5 mouse cellular contexts compared by ENCODE assay signal in genomic region chr13:59107791-59108190, GRCm38 (mm10).
DNase-seq lines count a peak whose midpoint lies in the region; TF ChIP-seq lines count a peak whose summit lies in the region.
"Not testable (repeated sequence)": the region's sequence is repeated elsewhere in the genome, so short reads cannot be mapped to it uniquely, and the experiment has no call there.

No protein-coding gene starts in this region.

- DNase-seq in ES-CJ7 (ENCODE audit: low read depth, low spot score) (peak; percentile 20), R1 (ENCODE audit: low read depth, low spot score) (peak; percentile 57)
- not testable (repeated sequence) for DNase-seq in left cerebral cortex, adult 2 months (ENCODE audit: extremely low spot score in 1 of 2, low spot score in 2 of 2)

- H3K27me3 ChIP-seq in E14TG2a.4 (ENCODE audit: insufficient read depth, low read length): not testable (repeated sequence)

- not testable (repeated sequence) for H3K4me1 ChIP-seq in E14TG2a.4 (replicated peaks; ENCODE audit: low read depth, low read length)
- H3K4me1 ChIP-seq in cortical plate, adult 2 months (ENCODE audit: control insufficient read depth, insufficient read depth, low read length): peaks cover 11% of the 10 kb centered on the region

- TF ChIP-seq POLR2A in cortical plate, adult 2 months (IDR thresholded peaks at IDR 0.05; ENCODE audit: extremely low read depth, insufficient read depth, low read length): not testable (repeated sequence)

- intact Hi-C loops in left cerebral cortex, adult 2 months (cut with DNase I): not testable (repeated sequence)

- not testable (repeated sequence) for H3K9me3 ChIP-seq in E14TG2a.4 (ENCODE audit: low read length)

- H3K36me3 ChIP-seq in E14TG2a.4 (ENCODE audit: insufficient read depth, low read length): not testable (repeated sequence)

- TF ChIP-seq CTCF in E14TG2a.4 (conservative IDR thresholded peaks at IDR 0.05; ENCODE audit: low read length); cortical plate, adult 2 months (IDR thresholded peaks at IDR 0.05; ENCODE audit: extremely low read depth, insufficient read depth, low read length); left cerebral cortex, adult 2 months (IDR thresholded peaks at IDR 0.05): not testable (repeated sequence)

- 0 out of 2 replicates have a peak overlapping the region, but pooled peaks have one; percentile 23 for H3K4me3 ChIP-seq in E14TG2a.4 (replicated peaks; ENCODE audit: low read length)
- H3K4me3 ChIP-seq in cortical plate, adult 2 months (ENCODE audit: insufficient read depth, low read length); left cerebral cortex, adult 2 months: not testable (repeated sequence)

- 0 out of 2 replicates have a peak overlapping the region, but pooled peaks have one; percentile 5 for H3K27ac ChIP-seq in cortical plate, adult 2 months (ENCODE audit: insufficient read depth, low read length)
- H3K27ac ChIP-seq in left cerebral cortex, adult 2 months: peak overlapping the region; percentile 80
